Mouse (Mus musculus) adipose tissue, adult 10 weeks (tissue): ENCODE measurements around the gene Prss57. TPM values are rescaled to one million over a fixed set of nuclear protein-coding genes. Genes with fewer than 3 reads are reported as not detected.

Experiments used
- polyA plus RNA-seq: library from polyadenylated mRNA; stranded (reverse); fragments of 350-450 nt; fragmentation: Illumina TruSeq; extraction: RNeasy Lipid Tissue Mini Kit (QIAGEN cat#74804); gene quantifications from one replicate; pipeline ENCODE4 v1.2.3, GENCODE M21; 2014; ENCODE audit warnings: low read depth, low replicate concordance

Gene Prss57
- polyA plus RNA-seq: not detected

GRCm38 (mm10) chr10:79790861-79791260, at the start of gene Prss57:
TSS of gene Prss57 (minus strand) at chr10:79790961.

GRCm38 (mm10) chr10:79820782-79821181, 30.0 kb upstream of the Prss57 start, which contains the start of gene Misp:
TSS of gene Misp (plus strand) at chr10:79820989.

GRCm38 (mm10) chr10:79793051-79793737, 2.4 kb upstream of the Prss57 start, which contains the start of gene Palm:
TSS of gene Palm (plus strand) at chr10:79793572.

DNA sequence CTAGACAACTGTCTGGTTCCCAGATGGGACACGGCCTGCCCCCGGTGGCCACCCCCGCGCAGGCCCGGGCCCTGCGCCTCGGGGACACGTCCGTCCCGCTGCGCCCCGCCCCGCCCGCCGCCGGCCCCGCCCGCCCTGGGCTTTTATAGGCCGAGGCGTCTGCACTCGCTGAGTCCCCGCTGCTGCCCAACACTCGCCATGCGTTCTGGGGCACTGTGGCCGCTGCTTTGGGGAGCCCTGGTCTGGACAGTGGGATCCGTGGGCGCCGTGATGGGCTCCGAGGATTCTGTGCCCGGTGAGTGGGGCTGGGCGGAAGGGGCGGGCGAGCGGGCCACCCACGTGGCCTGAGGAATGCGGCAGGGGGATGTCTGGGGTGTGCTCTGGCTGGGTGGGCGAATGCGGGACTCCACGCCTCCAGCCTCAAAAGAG, 13.6 kb downstream of the Prss57 start, which contains the start of gene Fstl3:
TSS of gene Fstl3 (plus strand) at position 170 of the 429 bp plus-strand sequence.

DNA sequence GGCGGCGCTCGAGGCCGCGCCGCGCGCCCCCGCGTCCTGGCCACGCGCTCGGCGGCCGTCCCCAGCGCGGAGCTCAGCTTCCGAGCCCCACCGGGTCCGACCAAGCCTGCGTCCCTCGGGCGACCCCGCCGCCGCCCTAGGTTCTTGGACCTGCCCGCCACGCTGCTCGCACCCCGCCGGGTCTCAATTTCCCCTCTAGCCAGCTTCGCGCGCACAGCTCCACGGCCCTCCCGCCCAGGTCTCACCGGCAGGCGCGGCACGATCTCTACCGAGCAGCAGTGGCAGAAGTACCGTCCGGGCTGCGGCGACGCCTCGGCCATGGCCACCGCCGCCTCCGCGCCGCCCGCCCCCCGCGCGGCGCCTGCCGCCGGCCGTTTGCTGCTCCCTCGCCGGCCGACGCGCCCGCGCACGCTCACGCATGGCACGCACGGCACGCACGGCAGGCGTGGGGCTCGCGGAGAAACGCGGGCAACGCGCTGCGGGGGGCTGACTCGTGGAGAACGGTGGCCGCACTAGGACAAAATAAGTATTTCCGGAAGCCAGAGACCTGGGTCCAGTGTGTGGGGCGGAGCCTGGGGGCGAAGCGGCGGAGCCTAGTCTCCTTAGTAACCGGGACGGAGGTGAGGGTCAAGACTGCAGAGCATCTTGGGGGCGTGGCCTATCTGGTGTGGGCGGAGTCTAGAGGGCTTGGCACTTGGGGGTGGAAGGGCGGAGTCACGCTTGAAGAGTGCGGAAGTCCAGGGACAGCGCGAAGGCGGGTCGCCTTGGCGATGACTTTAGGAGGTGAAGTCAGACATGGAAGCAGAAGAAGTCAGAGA, 24.0 kb downstream of the Prss57 start, which contains the start of gene Rnf126:
TSS of gene Rnf126 (minus strand) at position 445 of the 818 bp plus-strand sequence.

GRCm38 (mm10) chr10:79754856-79755516, 35.8 kb downstream of the Prss57 start, which contains the start of gene Fgf22:
TSS of gene Fgf22 (plus strand) at chr10:79755076.

DNA sequence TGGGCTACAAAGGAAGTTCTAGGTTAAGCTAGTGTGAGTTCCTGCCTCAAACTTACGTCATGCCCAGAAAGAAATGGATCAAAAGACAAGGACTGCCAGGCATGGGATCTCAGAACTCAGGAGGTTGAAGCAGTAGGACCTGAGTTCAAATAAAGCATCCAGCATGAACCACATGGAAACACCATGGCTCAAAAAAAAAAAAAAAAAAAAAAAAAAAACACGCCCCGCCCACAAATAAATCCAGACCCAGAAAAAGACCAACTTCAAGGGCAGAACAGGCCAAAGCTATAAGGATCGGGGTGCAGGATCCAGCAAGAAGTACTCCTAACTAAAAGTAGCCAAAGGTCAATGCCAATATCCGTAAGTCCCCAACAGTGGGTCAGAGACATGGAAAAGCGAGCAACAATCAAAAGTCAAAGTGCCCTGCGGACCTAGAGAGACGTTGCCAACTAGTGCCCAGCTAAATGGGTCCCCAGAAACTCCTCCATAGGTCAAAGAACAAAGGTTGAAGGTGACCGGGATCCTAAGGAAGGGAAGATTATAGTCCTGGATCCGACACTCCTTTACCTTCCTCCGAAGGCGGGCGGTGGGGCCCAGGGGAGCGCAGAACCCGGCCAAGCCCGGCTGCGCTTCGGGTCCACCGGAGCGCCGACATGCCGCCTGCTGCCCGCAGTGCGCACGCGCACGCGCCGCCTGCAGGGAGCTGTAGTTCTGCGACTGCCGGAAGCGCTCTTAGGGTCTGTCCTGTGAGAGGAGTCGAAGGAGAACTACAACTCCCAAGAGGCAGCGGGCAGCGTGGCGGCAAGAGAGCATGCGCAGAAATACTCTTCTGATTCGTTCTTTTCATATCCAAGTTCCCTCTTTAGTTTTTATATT, 44.6 kb downstream of the Prss57 start, which contains the start of gene Polrmt:
TSS of gene Polrmt (minus strand) at position 684 of the 876 bp plus-strand sequence.

Other genes starting within 250 kb of the Prss57 start
- gene Mier2, start 235.8 kb downstream of the Prss57 start, polyA plus RNA-seq: 21.9 TPM
- gene Theg, start 203.6 kb downstream of the Prss57 start, polyA plus RNA-seq: 5.1 TPM
- not detected for gene C2cd4c, start 176.9 kb downstream of the Prss57 start, polyA plus RNA-seq
- 4.0 TPM for gene Shc2, start 153.0 kb downstream of the Prss57 start, polyA plus RNA-seq
- not detected for gene Odf3l2, start 145.2 kb downstream of the Prss57 start, polyA plus RNA-seq
- not detected for gene Madcam1, start 126.4 kb downstream of the Prss57 start, polyA plus RNA-seq
- 29.6 TPM for gene Tpgs1, start 121.6 kb downstream of the Prss57 start, polyA plus RNA-seq
- 64.7 TPM for gene Cdc34, start 108.8 kb downstream of the Prss57 start, polyA plus RNA-seq
- 0.63 TPM for gene Gzmm, start 101.9 kb downstream of the Prss57 start, polyA plus RNA-seq
- gene Bsg, start 86.5 kb downstream of the Prss57 start, polyA plus RNA-seq: 523 TPM
- gene Hcn2, start 74.3 kb downstream of the Prss57 start, polyA plus RNA-seq: 0.37 TPM
- gene Polrmt, start 44.4 kb downstream of the Prss57 start, polyA plus RNA-seq: 24.5 TPM
- gene Fgf22, start 35.9 kb downstream of the Prss57 start, polyA plus RNA-seq: not detected
- 37.4 TPM for gene Rnf126, start 24.0 kb downstream of the Prss57 start, polyA plus RNA-seq
- 19.8 TPM for gene Fstl3, start 13.7 kb downstream of the Prss57 start, polyA plus RNA-seq
- 60.4 TPM for gene Palm, start 2.6 kb upstream of the Prss57 start, polyA plus RNA-seq
- 1.5 TPM for gene Misp, start 30.0 kb upstream of the Prss57 start, polyA plus RNA-seq
- 149 TPM for gene Ptbp1, start 63.5 kb upstream of the Prss57 start, polyA plus RNA-seq
- gene Prtn3, start 83.5 kb upstream of the Prss57 start, polyA plus RNA-seq: 14.3 TPM
- 7.2 TPM for gene Plppr3, start 83.7 kb upstream of the Prss57 start, polyA plus RNA-seq
- 0.67 TPM for gene Elane, start 95.3 kb upstream of the Prss57 start, polyA plus RNA-seq
- 6,422 TPM for gene Cfd, start 99.9 kb upstream of the Prss57 start, polyA plus RNA-seq
- gene Med16, start 118.0 kb upstream of the Prss57 start, polyA plus RNA-seq: 25.6 TPM
- not detected for gene Gm26602, start 119.9 kb upstream of the Prss57 start, polyA plus RNA-seq
- 2.7 TPM for gene Kiss1r, start 126.0 kb upstream of the Prss57 start, polyA plus RNA-seq
- 81.2 TPM for gene R3hdm4, start 130.2 kb upstream of the Prss57 start, polyA plus RNA-seq
- 4.9 TPM for gene Arid3a, start 136.1 kb upstream of the Prss57 start, polyA plus RNA-seq
- 22.5 TPM for gene Wdr18, start 169.2 kb upstream of the Prss57 start, polyA plus RNA-seq
- not detected for gene Grin3b, start 179.8 kb upstream of the Prss57 start, polyA plus RNA-seq
- gene Tmem259, start 193.4 kb upstream of the Prss57 start, polyA plus RNA-seq: 86.6 TPM
- gene Cnn2, start 197.6 kb upstream of the Prss57 start, polyA plus RNA-seq: 46.6 TPM
- 3.8 TPM for gene Abca7, start 205.5 kb upstream of the Prss57 start, polyA plus RNA-seq
- gene Arhgap45, start 225.7 kb upstream of the Prss57 start, polyA plus RNA-seq: 13.2 TPM
- 65.7 TPM for gene Polr2e, start 248.8 kb upstream of the Prss57 start, polyA plus RNA-seq